Mouse (Mus musculus) stomach, postnatal 0 days (tissue): ENCODE measurements at regions not wholly inside any gene's neighbourhood (a gene's known extent, or its start where the extent isn't known, plus 50 kb on each side); places are given as distances from the start of the nearest gene placed in this dataset.

Experiments used
- CTCF ChIP-seq: IDR thresholded peaks from 2 replicates; pipeline ENCODE4 v1.5.1; 2016; ENCODE audit warnings: antibody characterized with exemption, low read depth, mild to moderate bottlenecking, moderate library complexity
- EP300 ChIP-seq: optimal IDR thresholded peaks from 2 replicates; pipeline ENCODE3; 2016; ENCODE audit warnings: antibody characterized with exemption

GRCm38 (mm10) chr2:92740776-92741295 lies 141.3 kb downstream of the Chst1 start:
- TF ChIP-seq EP300 (no peak), CTCF (no peak)
